Mouse (Mus musculus) intestine, postnatal 0 days (tissue): ENCODE data around the gene Cyth4. TPM values are rescaled to one million over a fixed set of nuclear protein-coding genes. Genes with fewer than 3 reads are reported as not detected.

Experiments
- ATAC-seq: fragments of 200-750 bp; cut with Nextera tagmentation; 2 replicates; pipeline ENCODE4 v1.8.0; 2017; ENCODE audit warnings: mild to moderate bottlenecking, moderate TSS enrichment, moderate library complexity
- H3K27ac ChIP-seq: fragments of 300-500 bp; sonication (generic); 2 replicates; pipeline ENCODE4 v1.5.1; 2014; ENCODE audit warnings: mild to moderate bottlenecking, low read depth, low read length, moderate library complexity
- H3K27me3 ChIP-seq: fragments of 300-500 bp; sonication (generic); replicated peaks from 2 replicates; pipeline ENCODE4 v1.6.1; 2014; ENCODE audit warnings: low read length, mixed read lengths; ENCODE audit not compliant: control insufficient read depth, insufficient read depth
- H3K36me3 ChIP-seq: fragments of 300-500 bp; sonication (generic); 2 replicates; pipeline ENCODE4 v1.6.1; 2014; ENCODE audit warnings: mild to moderate bottlenecking, moderate library complexity; ENCODE audit not compliant: control insufficient read depth, insufficient read depth
- H3K4me1 ChIP-seq: fragments of 300-500 bp; sonication (generic); replicated peaks from 2 replicates; pipeline ENCODE4 v1.6.1; 2014; ENCODE audit warnings: antibody characterized with exemption, low read length, mixed read lengths; ENCODE audit not compliant: control insufficient read depth, insufficient read depth
- H3K4me2 ChIP-seq: fragments of 300-500 bp; sonication (generic); replicated peaks from 2 replicates; pipeline ENCODE4 v1.6.1; 2014; ENCODE audit warnings: low read depth, mild to moderate bottlenecking, moderate library complexity
- H3K4me3 ChIP-seq: fragments of 300-500 bp; sonication (generic); 2 replicates; pipeline ENCODE4 v1.5.1; 2014; ENCODE audit warnings: low read depth, low read length
- H3K9ac ChIP-seq: fragments of 300-500 bp; sonication (generic); 2 replicates; pipeline ENCODE4 v1.6.1; 2014; ENCODE audit warnings: mild to moderate bottlenecking, low read depth, low read length
- H3K9me3 ChIP-seq: fragments of 300-500 bp; sonication (generic); 2 replicates; pipeline ENCODE4 v1.6.1; 2016; ENCODE audit warnings: mixed run types; ENCODE audit not compliant: control insufficient read depth
- CTCF ChIP-seq: sonication (generic); IDR thresholded peaks from 2 replicates; pipeline ENCODE4 v1.5.1; 2016; ENCODE audit warnings: low read depth, mild to moderate bottlenecking, control low read depth, antibody characterized with exemption, moderate library complexity
- WGBS: fragments of 180-500 bp; shearing (Covaris S2); extraction: QIAGEN DNeasy Blood & Tissue Kit; methylation state at CpG from one replicate; pipeline ENCODE4 v1.1.7; 2014; 5-methylcytosine and 5-hydroxymethylcytosine counted together
- polyA plus RNA-seq: library from polyadenylated mRNA; unstranded; fragments of >200 nt; fragmentation: Nextera tagmentation; extraction: Ambion mirVana; gene quantifications from 2 replicates; pipeline ENCODE4 v1.2.1, GENCODE M21; 2015

Cyth4 gene
- polyA plus RNA-seq, 1 experiment from 2014 or later: 2.5 TPM

DNA sequence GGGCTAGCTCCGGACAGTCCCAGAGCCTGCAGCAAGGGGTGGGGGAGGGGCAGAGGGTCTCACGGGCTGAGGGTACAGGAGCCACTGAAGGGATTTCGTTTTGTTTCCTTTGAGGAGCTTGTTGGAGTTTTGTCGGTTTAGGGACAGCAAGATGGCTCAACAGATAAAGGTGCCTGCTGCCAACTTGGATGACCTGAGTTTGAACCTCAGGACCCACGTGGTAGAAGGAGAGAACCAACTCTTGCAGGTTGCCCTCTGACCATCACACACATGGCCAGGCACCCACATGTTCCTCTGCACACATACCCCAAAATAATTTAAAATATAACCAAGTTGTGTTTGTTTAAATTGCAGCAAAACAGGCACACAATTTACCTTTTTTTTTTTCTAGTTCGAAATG is 6.9 kb upstream of the Cyth4 start:
- no peak overlapping the region for H3K4me2 ChIP-seq
- no peak for ATAC-seq
- H3K9me3 ChIP-seq: no peaks in the 10 kb centered on the region
- no peak overlapping the region for H3K27ac ChIP-seq
- TF ChIP-seq CTCF: no peak
- no peak overlapping the region for H3K9ac ChIP-seq
- WGBS: 63% methylated on average over 6 of the region's 6 CpGs
- H3K27me3 ChIP-seq: no peaks in the 10 kb centered on the region
- no peaks in the 10 kb centered on the region for H3K36me3 ChIP-seq
- H3K4me3 ChIP-seq: no peak overlapping the region
- no peaks in the 10 kb centered on the region for H3K4me1 ChIP-seq

DNA sequence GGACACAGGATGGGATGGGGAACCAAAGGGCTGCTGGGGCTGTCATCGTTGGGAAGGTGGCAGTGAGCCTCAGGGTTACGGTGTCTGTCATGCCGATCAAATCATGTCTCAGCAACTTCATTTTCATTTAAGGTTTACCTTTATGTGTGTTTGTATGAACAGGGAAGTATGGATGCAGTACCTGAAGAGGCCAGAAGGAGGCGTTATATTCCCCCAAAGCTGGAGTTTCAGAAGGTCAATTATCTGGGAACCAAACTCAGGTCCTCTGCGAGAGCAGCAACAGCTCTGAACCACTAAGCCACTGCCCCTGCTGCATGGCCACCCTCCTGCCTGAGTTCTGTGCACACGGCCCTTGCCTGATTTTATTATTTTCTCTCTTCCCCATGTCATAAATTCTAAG is 6.1 kb upstream of the Cyth4 start:
- no peaks in the 10 kb centered on the region for H3K36me3 ChIP-seq
- WGBS: 74% methylated on average over 6 of the region's 6 CpGs
- TF ChIP-seq CTCF: peak; percentile 44

DNA sequence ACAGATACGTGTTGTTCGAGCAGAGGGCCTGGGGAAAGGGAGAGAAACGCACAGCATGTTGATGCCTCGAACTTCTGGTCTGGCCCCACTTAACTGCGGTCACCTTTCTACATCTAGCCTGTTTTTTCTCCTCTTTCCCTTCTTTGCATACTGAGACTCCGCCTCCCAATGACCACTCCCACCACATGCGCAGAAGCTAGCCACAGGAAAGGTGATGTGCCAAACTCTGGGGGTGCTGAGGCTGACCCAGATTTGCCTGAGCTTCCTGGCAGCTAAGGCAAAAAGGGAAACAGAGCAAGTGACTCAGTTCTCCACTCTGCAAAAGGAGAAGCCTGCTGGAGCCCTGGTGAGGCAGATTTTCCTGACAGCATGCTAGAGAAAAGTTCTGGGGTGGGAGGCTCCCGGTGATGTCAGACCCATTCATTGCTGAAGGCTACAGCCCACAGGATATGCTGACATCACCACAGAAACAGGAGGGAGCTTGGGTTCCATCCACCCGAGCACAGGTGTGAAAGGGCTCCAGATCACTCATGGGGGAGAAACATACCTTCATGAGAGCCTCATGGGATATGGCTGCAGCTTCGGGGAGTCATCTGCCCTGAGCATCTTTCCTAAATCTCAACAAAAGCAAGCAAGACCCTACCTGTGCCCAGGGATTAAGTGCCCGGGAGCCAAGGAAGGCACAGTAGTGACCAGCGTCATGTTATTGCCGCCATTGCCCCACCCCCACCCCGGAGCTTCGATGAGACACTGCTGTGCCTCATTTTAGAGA is 5.0 kb upstream of the Cyth4 start:
- Histone ChIP-seq H3K9ac (no peak overlapping the region), H3K4me3 (no peak overlapping the region), H3K9me3 (no peaks in the 10 kb centered on the region), H3K4me2 (no peak overlapping the region), H3K27me3 (no peaks in the 10 kb centered on the region), H3K27ac (no peak overlapping the region), H3K4me1 (no peaks in the 10 kb centered on the region), H3K36me3 (no peaks in the 10 kb centered on the region)
- no peak for ATAC-seq
- WGBS: 53% methylated on average over 15 of the region's 15 CpGs
- no peak for TF ChIP-seq CTCF

More for the DNA sequence above, 6.1 kb upstream of the Cyth4 start:
- ATAC-seq: no peak
- Histone ChIP-seq H3K9ac (no peak overlapping the region), H3K27me3 (no peaks in the 10 kb centered on the region), H3K4me3 (no peak overlapping the region), H3K27ac (no peak overlapping the region), H3K9me3 (no peaks in the 10 kb centered on the region), H3K4me1 (no peaks in the 10 kb centered on the region), H3K4me2 (no peak overlapping the region)

DNA sequence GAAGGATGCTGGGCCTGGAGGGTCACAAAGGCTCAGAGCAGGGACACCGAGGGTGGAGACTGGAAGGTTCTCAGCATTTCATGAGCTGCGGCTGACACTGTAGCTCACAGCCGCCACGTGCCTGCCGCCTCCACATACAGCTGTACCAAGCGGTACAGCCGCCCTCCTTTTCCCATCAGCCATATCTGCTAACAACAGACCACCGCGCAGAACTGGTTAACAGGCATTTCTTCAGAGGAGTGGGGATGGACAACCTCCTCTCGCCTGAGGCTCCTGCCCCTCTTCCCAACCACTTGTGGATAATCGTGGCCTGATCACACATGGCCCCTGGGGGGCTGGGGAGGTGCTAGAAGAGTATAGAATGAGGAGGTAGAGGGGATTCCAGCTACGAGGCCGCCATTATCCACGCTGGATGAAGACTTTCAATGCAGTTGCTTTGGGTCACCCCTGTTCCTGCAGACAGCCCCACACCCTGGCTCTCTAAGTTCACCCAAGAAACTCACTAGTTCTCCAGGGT is 4.3 kb upstream of the Cyth4 start:
- no peak overlapping the region for H3K4me3 ChIP-seq
- no peak overlapping the region for H3K4me2 ChIP-seq
- no peak overlapping the region for H3K9ac ChIP-seq
- no peak for ATAC-seq
- whole genome bisulfite sequencing: 76% methylated on average over 14 of the region's 14 CpGs
- no peaks in the 10 kb centered on the region for H3K36me3 ChIP-seq
- H3K27me3 ChIP-seq: no peaks in the 10 kb centered on the region
- H3K27ac ChIP-seq: no peak overlapping the region
- H3K9me3 ChIP-seq: no peaks in the 10 kb centered on the region
- no peaks in the 10 kb centered on the region for H3K4me1 ChIP-seq
- TF ChIP-seq CTCF: no peak

DNA sequence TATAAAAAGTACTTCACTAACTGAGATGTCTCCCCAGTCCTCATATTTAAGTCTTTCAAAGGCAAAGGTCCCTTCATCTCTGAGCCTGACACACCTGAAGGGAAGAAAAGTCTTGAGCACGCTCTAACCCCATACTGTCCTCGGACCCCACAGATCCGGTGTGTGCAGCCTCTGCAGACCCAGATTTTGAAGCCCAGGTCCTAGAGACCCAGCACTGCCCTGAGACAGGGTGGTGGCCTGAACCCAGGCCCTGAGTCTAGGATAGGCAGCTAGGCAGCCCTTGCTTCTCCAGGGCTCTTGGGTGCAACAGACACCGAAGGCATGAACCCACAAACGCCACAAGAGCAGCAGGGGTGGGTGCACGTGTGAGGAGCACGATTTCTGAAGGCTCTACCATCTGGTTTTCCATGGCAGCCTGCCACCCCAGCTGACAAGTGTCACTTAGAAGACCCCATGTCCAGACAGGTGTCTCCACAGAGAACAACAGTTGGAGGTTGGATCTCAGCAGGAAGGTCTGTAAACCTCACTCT is 2.9 kb upstream of the Cyth4 start:
- H3K4me3 ChIP-seq: no peak overlapping the region
- no peak overlapping the region for H3K9ac ChIP-seq
- no peaks in the 10 kb centered on the region for H3K36me3 ChIP-seq
- no peaks in the 10 kb centered on the region for H3K4me1 ChIP-seq
- no peak overlapping the region for H3K4me2 ChIP-seq
- H3K9me3 ChIP-seq: no peaks in the 10 kb centered on the region
- ATAC-seq: no peak
- WGBS: 82% methylated on average over 7 of the region's 7 CpGs
- H3K27me3 ChIP-seq: no peaks in the 10 kb centered on the region
- TF ChIP-seq CTCF: no peak
- no peak overlapping the region for H3K27ac ChIP-seq

DNA sequence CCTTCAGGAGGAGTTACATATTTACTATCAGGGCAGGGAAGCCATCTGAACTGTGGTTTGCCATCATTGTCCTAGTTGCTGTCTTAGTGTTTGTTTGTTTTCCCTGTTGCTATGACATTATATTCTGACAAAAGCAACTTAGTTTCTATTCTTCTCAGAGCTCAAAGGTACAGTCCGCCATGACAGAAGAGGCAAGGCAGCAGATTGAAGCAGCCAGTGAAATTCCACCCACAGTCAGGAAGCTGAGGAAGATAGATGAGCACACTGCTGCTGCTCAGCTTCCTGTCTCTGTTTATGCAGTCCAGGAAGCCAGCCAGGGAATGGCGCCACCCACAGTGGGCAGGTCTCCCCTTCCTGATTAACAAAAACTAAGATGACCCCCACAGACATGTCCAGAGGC is 2.0 kb upstream of the Cyth4 start:
- H3K9me3 ChIP-seq: no peaks in the 10 kb centered on the region
- 90% methylated on average over 2 of the region's 2 CpGs for WGBS
- H3K4me2 ChIP-seq: no peak overlapping the region
- H3K4me1 ChIP-seq: no peaks in the 10 kb centered on the region
- peak; percentile 40; the same call in 1 of the 2 replicates for ATAC-seq
- no peaks in the 10 kb centered on the region for H3K36me3 ChIP-seq
- no peak overlapping the region for H3K27ac ChIP-seq
- no peak overlapping the region for H3K4me3 ChIP-seq
- H3K27me3 ChIP-seq: no peaks in the 10 kb centered on the region
- no peak for TF ChIP-seq CTCF
- H3K9ac ChIP-seq: no peak overlapping the region
